Mouse (Mus musculus) 3T3-L1 (cell line): Measurements from ENCODE around the gene Tas2r109.
"Not testable (repeated sequence)": the region's sequence is repeated elsewhere in the genome, so short reads cannot be mapped to it uniquely, and the experiment has no call there.

Experiments
- DNase-seq: peaks from one replicate; pipeline ENCODE4 v3.0.0-alpha.2; 2015; ENCODE audit warnings: low read depth, low spot score

Tas2r109 gene

GRCm38 (mm10) chr6:132980865-132981264, at the start of gene Tas2r109:
Gene Tas2r109, minus strand, starts transcription at chr6:132980965.
- no peak for DNase-seq

- DNase-seq: no peak
Observed at GRCm38 (mm10) chr6:132957819-132958218, 22.9 kb downstream of the Tas2r109 start, which contains the start of gene Tas2r131. Gene Tas2r131, minus strand, starts transcription at chr6:132957919.

- DNase-seq: no peak
Observed at GRCm38 (mm10) chr6:132950802-132951201, 30.0 kb downstream of the Tas2r109 start, which contains the start of gene Tas2r129. Gene Tas2r129, plus strand, starts transcription at chr6:132951102.

- not testable (repeated sequence) for DNase-seq
Observed at GRCm38 (mm10) chr6:132941376-132941775, 39.4 kb downstream of the Tas2r109 start.
